Mouse (Mus musculus) yolk sac, embryonic 10.5 days (tissue): Measurements from ENCODE around the gene Ppp1r12a.
"Not testable (repeated sequence)": the region's sequence is repeated elsewhere in the genome, so short reads cannot be mapped to it uniquely, and the experiment has no call there.

ENCODE experiments used
- DNase-seq: peaks from one replicate; pipeline ENCODE4 v3.0.0-alpha.2; 2017; ENCODE audit warnings: low spot score

The Ppp1r12a gene

GRCm38 (mm10) chr10:108202126-108202525 is 40.1 kb downstream of the Ppp1r12a start:
- DNase-seq = no peak

GRCm38 (mm10) chr10:108203440-108203839 is 41.4 kb downstream of the Ppp1r12a start:
- DNase-seq = no peak

GRCm38 (mm10) chr10:108209396-108209795 is 47.4 kb downstream of the Ppp1r12a start:
- no peak for DNase-seq

- DNase-seq = no peak
These were observed 62.4 kb downstream of the Ppp1r12a start for GRCm38 (mm10) chr10:108224413-108224812.

- DNase-seq = no peak
These were observed 75.1 kb downstream of the Ppp1r12a start for GRCm38 (mm10) chr10:108237049-108237448.

GRCm38 (mm10) chr10:108239061-108239460 is 77.1 kb downstream of the Ppp1r12a start:
- no peak for DNase-seq

GRCm38 (mm10) chr10:108250710-108251109 is 88.7 kb downstream of the Ppp1r12a start:
- DNase-seq = no peak

GRCm38 (mm10) chr10:108251181-108251580 is 89.2 kb downstream of the Ppp1r12a start:
- no peak for DNase-seq

GRCm38 (mm10) chr10:108255812-108256376 is 93.9 kb downstream of the Ppp1r12a start:
- DNase-seq = no peak

GRCm38 (mm10) chr10:108260931-108261330 is 98.9 kb downstream of the Ppp1r12a start:
- DNase-seq = no peak

GRCm38 (mm10) chr10:108264641-108265040 is 102.6 kb downstream of the Ppp1r12a start:
- DNase-seq = no peak

- DNase-seq = no peak
These were observed 109.2 kb downstream of the Ppp1r12a start for GRCm38 (mm10) chr10:108271201-108271600.

GRCm38 (mm10) chr10:108276678-108277077 is 114.7 kb downstream of the Ppp1r12a start:
- no peak for DNase-seq

- no peak for DNase-seq
These were observed 115.2 kb downstream of the Ppp1r12a start for GRCm38 (mm10) chr10:108277198-108277597.

GRCm38 (mm10) chr10:108281099-108281498 is 119.1 kb downstream of the Ppp1r12a start:
- DNase-seq = not testable (repeated sequence)

- DNase-seq = no peak
These were observed 120.4 kb downstream of the Ppp1r12a start for GRCm38 (mm10) chr10:108282351-108282750.

- no peak for DNase-seq
These were observed 121.4 kb downstream of the Ppp1r12a start for GRCm38 (mm10) chr10:108283418-108283817.

- no peak for DNase-seq
These were observed 121.8 kb downstream of the Ppp1r12a start for GRCm38 (mm10) chr10:108283837-108284236.

- no peak for DNase-seq
These were observed 122.5 kb downstream of the Ppp1r12a start for GRCm38 (mm10) chr10:108284445-108284844.

- no peak for DNase-seq
These were observed 123.0 kb downstream of the Ppp1r12a start for GRCm38 (mm10) chr10:108284977-108285376.

- no peak for DNase-seq
These were observed 124.9 kb downstream of the Ppp1r12a start for GRCm38 (mm10) chr10:108286658-108287437.

- DNase-seq = no peak
These were observed 125.4 kb downstream of the Ppp1r12a start for GRCm38 (mm10) chr10:108287438-108287801.

- no peak for DNase-seq
These were observed 128.1 kb downstream of the Ppp1r12a start for GRCm38 (mm10) chr10:108290046-108290445.
